ENCODE assay signal across 13 mouse cellular contexts in the genomic region with DNA sequence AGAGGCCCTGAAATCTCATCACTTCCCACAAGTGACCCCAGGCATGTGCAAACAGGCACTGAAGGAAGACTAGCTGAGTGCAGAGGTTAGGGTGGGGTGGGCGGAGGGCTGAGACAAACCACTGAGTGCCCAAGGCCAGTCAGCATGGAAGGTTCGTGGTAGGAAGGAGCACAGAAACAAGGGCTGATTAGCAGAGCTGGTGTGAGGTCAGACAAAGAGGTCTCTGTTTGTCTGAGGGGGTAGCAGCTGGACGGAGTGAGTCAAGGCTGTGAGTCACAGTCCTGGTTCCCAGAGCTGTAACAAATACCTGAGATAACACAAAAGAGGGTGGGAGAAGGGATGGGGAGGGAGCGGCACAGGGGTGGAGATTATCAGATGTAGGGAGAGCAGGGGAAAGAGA. TPM values are rescaled to one million over a fixed set of nuclear protein-coding genes. Genes with fewer than 3 reads are reported as not detected.
A peak's percentile ranks its signal among the peaks of the same experiment; 100 is the strongest.
DNase-seq lines count a peak whose midpoint lies in the region; ATAC-seq lines count a peak whose summit lies in the region.
"Had no signal": no experiment of that assay in that cellular context is flagged by ENCODE, and none has a peak within 500 bp of the region (broad histone marks: within the 10 kb centered on the region; RNA-seq: fewer than 3 reads in every experiment).

No protein-coding gene starts in this region.

- H3K9me3 ChIP-seq in heart, embryonic 16.5 days (replicated peaks; ENCODE audit: control insufficient read depth, low read length) = no peaks in the 10 kb centered on the region

- H3K27ac ChIP-seq in heart, embryonic 16.5 days (ENCODE audit: low read length) = no peak overlapping the region
- H3K27ac ChIP-seq: heart, adult 2 months had no signal

- no peak overlapping the region for H3K4me3 ChIP-seq in heart, embryonic 16.5 days (ENCODE audit: low read length)
- H3K4me3 ChIP-seq: heart, adult 2 months had no signal

- no peaks in the 10 kb centered on the region for H3K36me3 ChIP-seq in heart, embryonic 16.5 days (ENCODE audit: control insufficient read depth, insufficient read depth)

- 27% methylated on average over 4 of the region's 4 CpGs for WGBS in heart, embryonic 16.5 days

- intact Hi-C loops in heart, postnatal 36 days (cut with DNase I) = no loop called here

- H3K4me1 ChIP-seq in heart, embryonic 16.5 days (ENCODE audit: control insufficient read depth, insufficient read depth, low read length) = no peaks in the 10 kb centered on the region

- H3K4me2 ChIP-seq in heart, embryonic 16.5 days (ENCODE audit: low read depth, low read length) = no peak overlapping the region

- DNase-seq in heart, postnatal 36 days = no peak
- peak; percentile 50 for DNase-seq in retina, postnatal 1 day
- DNase-seq in retina, embryonic 14.5 days (ENCODE audit: low spot score) = no peak
- peak; percentile 93 for DNase-seq in fibroblast of lung, adult 2 months (ENCODE audit: low read depth)
- peak; percentile 70 for DNase-seq in testis, postnatal 14 days (ENCODE audit: low spot score)
- DNase-seq in layer of hippocampus, postnatal 14 days (ENCODE audit: low spot score in 2 of 2) = no peak
- no peak for DNase-seq in c-Kit-positive CD71-positive TER-119-positive erythroid progenitor cells, embryonic 14.5 days (ENCODE audit: low spot score)
- DNase-seq: adrenal gland, postnatal 10 days; cerebellum, adult 18-20 months; heart, adult 2 months; kidney, postnatal 25 days; right cerebral cortex, adult 18-20 months had no signal

- no peak overlapping the region for H3K9ac ChIP-seq in heart, embryonic 16.5 days (ENCODE audit: low read length)

- no peaks in the 10 kb centered on the region for H3K27me3 ChIP-seq in heart, embryonic 16.5 days (ENCODE audit: control insufficient read depth, insufficient read depth, low read length)

- peak; percentile 37; the same call in 1 of the 2 replicates for ATAC-seq in heart, embryonic 16.5 days (replicated peaks; ENCODE audit: extremely low read depth, insufficient read depth, low FRiP score)

RNA-seq across cellular contexts. Expression of a gene that starts 41.7 kb away (rescaled TPM):
- polyA plus RNA-seq in heart, embryonic 16.5 days (2015; fragmentation: Nextera tagmentation; extraction: Ambion mirVana) = 2.1 and 2.6 TPM in 2 replicates
- not detected for total RNA-seq in heart, postnatal 36 days (2021)
- total RNA-seq in layer of hippocampus, postnatal 14 days (2021) = 1 to 10 TPM; 1.1 to 3.0 TPM

RNA-seq across cellular contexts. Expression of a gene that starts 55.1 kb away (rescaled TPM):
- 15.8 and 16.0 TPM in 2 replicates for polyA plus RNA-seq in heart, embryonic 16.5 days (2015; fragmentation: Nextera tagmentation; extraction: Ambion mirVana)
- 1 to 10 TPM; 5.7 to 7.8 TPM for total RNA-seq in heart, postnatal 36 days (2021)
- 100 to 1,000 TPM; 109 to 128 TPM for total RNA-seq in layer of hippocampus, postnatal 14 days (2021)

Comparison
In these comparisons a context has a peak if more than half of its experiments do, and no peak if none do; other contexts are left out.
1. DNase-seq: peak in retina, postnatal 1 day (single experiment), fibroblast of lung, adult 2 months (single experiment) and testis, postnatal 14 days (single experiment); none in heart, postnatal 36 days (0 of 2), retina, embryonic 14.5 days (single experiment), layer of hippocampus, postnatal 14 days (0 of 2) and c-Kit-positive CD71-positive TER-119-positive erythroid progenitor cells, embryonic 14.5 days (single experiment).
2. RNA of a gene that starts 55.1 kb away (total RNA-seq): 109 to 128 TPM in layer of hippocampus, postnatal 14 days; 5.7 to 7.8 TPM in heart, postnatal 36 days; every median in the first group is over 10 times any median in the second.